Mouse (Mus musculus) cortical plate, adult 2 months (tissue): ENCODE results near the gene Nifk.

Source experiments
- CTCF ChIP-seq: fragments of 200-500 bp; IDR thresholded peaks from 2 replicates; pipeline ENCODE4 v1.5.1; 2011; ENCODE audit warnings: mild to moderate bottlenecking, control low read depth, low read length; ENCODE audit not compliant: insufficient read depth; ENCODE audit errors: extremely low read depth
- POLR2A ChIP-seq: fragments of 200-500 bp; IDR thresholded peaks from 2 replicates; pipeline ENCODE4 v1.6.1; 2011; ENCODE audit warnings: mild to moderate bottlenecking, low read length, control low read depth; ENCODE audit not compliant: insufficient read depth; ENCODE audit errors: extremely low read depth

DNA sequence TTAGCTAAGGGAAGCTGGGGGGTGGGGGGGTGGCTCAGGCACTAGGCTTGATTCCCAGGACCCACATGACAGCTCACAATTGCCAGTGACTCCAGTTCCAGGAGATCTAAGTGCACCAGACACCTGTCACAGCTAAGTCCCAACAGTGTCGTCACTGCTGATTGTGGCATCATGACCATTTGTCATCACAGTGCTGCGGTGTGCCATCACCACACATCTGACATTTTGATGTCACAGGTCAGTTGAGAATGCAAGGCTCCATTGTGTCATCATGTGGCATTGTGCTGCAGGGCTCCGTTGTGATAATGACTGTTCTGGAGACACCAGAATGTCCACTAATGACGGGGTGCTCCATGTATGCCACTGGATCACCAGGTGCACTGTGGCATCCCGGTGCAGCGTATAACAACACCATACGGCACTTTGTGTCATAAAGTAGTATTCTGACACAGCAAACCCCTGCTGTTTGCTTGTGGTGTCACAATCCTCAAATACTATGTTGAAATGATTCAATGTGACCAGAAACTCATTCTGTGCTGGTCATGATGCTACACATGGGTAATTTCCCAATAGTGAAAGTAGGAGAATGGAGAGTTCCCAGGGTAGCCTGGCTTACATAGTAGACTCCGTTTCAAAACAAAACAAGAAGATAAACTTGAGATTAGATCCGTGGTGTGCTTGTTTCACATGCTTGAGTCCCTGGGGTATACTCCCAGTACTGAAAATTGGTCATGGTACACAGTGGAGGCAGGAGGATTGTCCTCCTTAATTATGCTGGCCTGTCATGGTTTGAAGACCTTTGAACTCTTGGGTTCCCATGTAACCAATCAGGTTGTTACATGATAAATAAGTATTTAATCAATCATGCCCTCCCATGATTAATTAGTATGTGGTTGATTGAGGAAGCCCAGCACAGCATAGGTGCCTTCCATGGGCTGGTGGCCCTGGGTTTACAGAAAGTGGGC lies 13.4 kb downstream of the Nifk start:
- no peak for TF ChIP-seq CTCF
- no peak for TF ChIP-seq POLR2A
